Mouse (Mus musculus) thymus, adult 2 months (tissue): ENCODE data around the gene Gcnt7.

ENCODE experiments used
- CTCF ChIP-seq: fragments of 200-500 bp; IDR thresholded peaks from 2 replicates; pipeline ENCODE4 v1.5.1; 2012; ENCODE audit warnings: mild to moderate bottlenecking, control low read depth, low read length, moderate library complexity, borderline replicate concordance; ENCODE audit not compliant: control insufficient read depth, poor library complexity, insufficient read depth; ENCODE audit errors: extremely low read depth
- POLR2A ChIP-seq: fragments of 200-500 bp; IDR thresholded peaks from 2 replicates; pipeline ENCODE4 v1.6.1; 2012; ENCODE audit warnings: mild to moderate bottlenecking, low read length, control low read depth, moderate library complexity; ENCODE audit not compliant: control insufficient read depth, poor library complexity, insufficient read depth; ENCODE audit errors: extremely low read depth

- TF ChIP-seq CTCF (no peak), POLR2A (no peak)
Measured at GRCm38 (mm10) chr2:172406173-172406572, 52.2 kb downstream of the Gcnt7 start.
